Mouse (Mus musculus): Measurements from ENCODE around the gene Cdk8. TPM values are rescaled to one million over a fixed set of nuclear protein-coding genes. Genes with fewer than 3 reads are reported as not detected.

Gene Cdk8
- total RNA-seq, 2 experiments from 2014 or later: 36.1 to 49.3 TPM

GRCm38 (mm10) chr5:146314538-146314937 is 83.5 kb downstream of the Cdk8 start:
- ATAC-seq (replicated peaks; ENCODE audit: poor library complexity, severe bottlenecking): no peak

- no peak for ATAC-seq (replicated peaks; ENCODE audit: poor library complexity, severe bottlenecking)
These were observed 84.4 kb downstream of the Cdk8 start for GRCm38 (mm10) chr5:146315268-146315921.

- ATAC-seq (replicated peaks; ENCODE audit: poor library complexity, severe bottlenecking): no peak
These were observed 85.3 kb downstream of the Cdk8 start for GRCm38 (mm10) chr5:146316316-146316715.

GRCm38 (mm10) chr5:146318051-146318450 is 87.0 kb downstream of the Cdk8 start:
- no peak for ATAC-seq (replicated peaks; ENCODE audit: poor library complexity, severe bottlenecking)

GRCm38 (mm10) chr5:146318461-146318860 is 87.4 kb downstream of the Cdk8 start:
- ATAC-seq (replicated peaks; ENCODE audit: poor library complexity, severe bottlenecking): no peak

- ATAC-seq (replicated peaks; ENCODE audit: poor library complexity, severe bottlenecking): no peak
These were observed 97.9 kb downstream of the Cdk8 start for GRCm38 (mm10) chr5:146328941-146329340.

DNA sequence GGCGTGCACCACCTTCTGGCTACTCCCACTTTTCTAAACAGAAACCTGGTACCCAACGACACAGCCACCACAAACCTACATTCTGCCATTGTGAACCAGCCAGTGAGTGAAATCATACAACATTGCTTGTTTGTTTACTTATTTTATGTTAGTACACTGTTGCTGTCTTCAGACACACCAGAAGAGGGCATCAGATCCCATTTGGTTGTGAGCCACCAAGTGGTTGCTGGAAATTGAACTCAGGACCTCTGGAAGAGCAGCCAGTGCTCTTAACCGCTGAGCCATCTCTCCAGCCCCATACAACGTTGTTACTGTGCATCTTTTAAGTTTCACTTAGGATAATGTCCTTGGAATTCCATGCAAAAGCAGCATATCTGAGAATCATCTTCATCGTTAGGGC is 98.5 kb downstream of the Cdk8 start:
- ATAC-seq (replicated peaks; ENCODE audit: poor library complexity, severe bottlenecking): no peak

DNA sequence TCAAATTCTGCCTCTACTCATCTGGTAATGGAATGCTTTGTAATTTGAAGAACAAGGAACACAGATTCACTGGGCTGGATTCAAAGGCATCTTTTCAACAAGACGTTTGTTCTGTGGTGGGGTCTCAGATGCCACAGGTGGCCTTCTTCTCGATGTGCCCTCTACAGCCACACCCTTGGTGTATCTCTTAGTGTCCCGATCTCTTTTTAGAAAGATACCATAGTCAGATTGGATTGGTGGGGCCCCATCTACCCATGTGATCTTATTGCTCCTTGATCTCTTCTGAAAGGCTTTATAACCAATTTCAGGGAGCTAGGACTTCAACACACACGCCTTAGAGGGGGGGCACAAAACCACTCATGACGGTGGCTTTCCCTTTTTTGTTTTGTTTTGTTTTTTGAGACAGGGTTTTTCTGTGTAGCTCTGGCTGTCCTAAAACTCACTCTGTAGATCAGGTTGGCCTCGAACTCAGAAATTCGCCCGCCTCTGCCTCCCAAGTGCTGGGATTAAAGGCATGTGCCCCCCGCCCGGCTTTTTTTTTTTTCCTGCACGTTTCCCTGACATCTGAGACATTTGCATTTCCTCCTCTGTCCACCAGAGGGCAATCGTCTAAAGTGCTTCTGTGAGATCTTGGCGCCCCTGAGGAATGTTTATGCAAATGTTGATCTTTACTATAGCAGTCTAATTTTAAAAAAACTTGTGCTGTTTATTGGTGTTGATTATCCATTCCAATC is 99.2 kb downstream of the Cdk8 start:
- ATAC-seq (replicated peaks; ENCODE audit: poor library complexity, severe bottlenecking): peak; percentile 77

DNA sequence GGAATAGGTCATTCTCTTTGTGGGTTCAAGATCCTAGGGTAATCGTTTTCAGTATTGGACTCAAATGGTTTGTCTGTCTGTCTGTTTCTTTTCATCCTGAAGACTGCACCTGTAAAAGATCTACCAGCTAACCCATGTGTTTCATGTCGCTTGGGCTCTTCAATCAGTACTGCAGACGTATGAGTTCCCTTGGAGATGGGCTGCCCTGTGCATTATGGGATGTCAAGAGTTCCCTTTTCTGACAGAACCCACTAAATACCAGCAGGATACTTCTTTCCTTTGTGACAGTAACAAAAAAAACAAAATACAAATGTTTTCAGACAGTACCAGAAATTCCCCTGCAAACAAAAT is 99.7 kb downstream of the Cdk8 start:
- ATAC-seq (replicated peaks; ENCODE audit: poor library complexity, severe bottlenecking): no peak

DNA sequence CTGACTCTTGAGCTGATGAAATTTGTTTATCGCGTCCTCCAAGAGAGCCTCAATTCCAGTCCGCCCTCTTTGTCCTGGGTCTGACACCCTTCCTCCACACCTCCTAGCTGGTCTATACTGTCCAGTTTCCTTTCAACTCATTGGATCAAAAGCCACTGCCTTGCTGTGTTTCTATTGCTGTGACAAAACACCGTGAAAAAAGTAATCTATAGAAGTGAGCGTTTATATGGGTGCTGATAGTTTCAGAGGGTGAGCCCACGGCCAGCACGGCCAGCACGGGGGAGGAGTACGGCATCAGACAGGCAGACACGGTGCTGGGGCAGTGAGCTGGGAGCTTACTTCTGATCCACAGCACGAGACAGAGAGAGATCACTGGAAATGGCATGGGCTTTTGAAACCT is 100.1 kb downstream of the Cdk8 start:
- no peak for ATAC-seq (replicated peaks; ENCODE audit: poor library complexity, severe bottlenecking)

- ATAC-seq (replicated peaks; ENCODE audit: poor library complexity, severe bottlenecking): no peak
These were observed 101.5 kb downstream of the Cdk8 start for GRCm38 (mm10) chr5:146332541-146332940.

GRCm38 (mm10) chr5:146334410-146334809 is 103.4 kb downstream of the Cdk8 start:
- ATAC-seq (replicated peaks; ENCODE audit: poor library complexity, severe bottlenecking): no peak

DNA sequence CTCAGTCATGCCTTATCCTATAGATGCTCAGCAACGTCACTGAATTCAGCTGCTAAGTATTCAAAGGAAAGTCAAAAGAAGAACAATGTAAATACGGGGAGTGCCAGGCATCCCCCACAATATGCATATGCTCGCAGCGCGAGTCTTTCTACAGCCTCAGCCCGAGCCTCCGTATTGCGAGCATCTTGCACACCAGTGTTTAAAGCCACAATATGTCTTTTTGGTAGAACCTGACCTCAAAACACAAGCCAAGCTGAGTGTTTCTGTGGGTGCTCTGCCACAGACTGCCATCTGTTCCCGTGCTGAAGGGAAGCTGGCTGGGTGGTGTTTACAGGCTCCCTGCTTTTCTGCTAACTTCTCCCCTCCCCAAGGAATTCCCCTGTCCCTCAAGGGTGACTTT is 107.0 kb downstream of the Cdk8 start:
- ATAC-seq (replicated peaks; ENCODE audit: poor library complexity, severe bottlenecking): no peak

- ATAC-seq (replicated peaks; ENCODE audit: poor library complexity, severe bottlenecking): no peak
These were observed 109.0 kb downstream of the Cdk8 start for GRCm38 (mm10) chr5:146340037-146340436.

DNA sequence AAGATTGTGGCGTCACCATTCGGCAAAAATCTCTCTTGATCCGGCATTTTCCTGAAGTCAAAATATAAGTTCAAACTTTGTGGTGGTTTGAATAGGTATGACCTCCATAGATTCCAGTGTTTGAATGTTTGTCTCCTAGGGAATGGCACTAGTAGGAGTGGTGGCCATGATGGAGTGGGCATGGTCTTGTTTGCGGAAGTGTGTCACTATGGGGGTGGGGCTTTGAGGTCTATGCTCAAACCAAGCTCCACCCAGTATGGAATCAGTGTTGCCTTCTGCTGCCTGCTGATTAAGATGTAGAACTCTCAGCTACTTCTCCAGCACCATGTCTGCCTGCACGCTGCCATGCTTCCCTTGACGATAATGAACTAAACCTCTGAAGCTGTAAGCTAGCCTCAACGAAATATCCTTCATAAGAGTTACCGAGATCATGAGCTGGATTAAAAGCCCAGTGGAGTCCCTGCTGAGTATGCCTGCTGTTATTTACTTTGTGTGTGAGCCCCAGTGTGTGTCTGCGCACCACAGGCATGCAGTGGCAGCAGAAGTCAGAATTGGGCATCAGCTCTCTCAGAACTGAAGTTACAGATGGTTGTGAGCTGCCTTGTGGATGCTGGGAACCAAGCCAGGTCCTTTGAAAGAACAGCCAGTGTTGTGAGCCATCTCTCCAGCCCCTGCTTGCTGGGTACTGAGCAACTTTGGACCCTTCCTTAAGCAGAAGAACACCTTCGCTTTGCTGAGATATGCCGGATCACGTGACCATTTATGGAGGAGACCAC is 114.1 kb downstream of the Cdk8 start:
- no peak for ATAC-seq (replicated peaks; ENCODE audit: poor library complexity, severe bottlenecking)

DNA sequence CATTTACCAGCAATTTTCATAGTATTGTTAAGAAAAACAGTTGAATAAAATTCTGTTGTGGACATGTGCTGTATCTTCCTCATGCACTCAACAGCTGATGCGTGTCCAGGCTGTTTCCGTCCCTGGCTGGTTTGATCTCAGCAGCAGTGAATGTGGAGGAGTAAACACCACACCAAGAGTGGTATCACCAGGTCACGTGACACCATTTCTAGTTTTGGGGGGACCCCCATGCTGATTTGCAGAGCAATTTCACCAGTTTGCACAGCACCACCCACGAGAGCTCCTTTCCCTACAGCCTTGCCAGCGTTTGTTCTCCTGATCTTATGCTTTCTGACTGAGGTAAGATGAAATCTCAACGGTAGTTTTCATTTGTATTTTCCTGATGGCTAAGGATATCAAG is 116.1 kb downstream of the Cdk8 start:
- ATAC-seq (replicated peaks; ENCODE audit: poor library complexity, severe bottlenecking): no peak

DNA sequence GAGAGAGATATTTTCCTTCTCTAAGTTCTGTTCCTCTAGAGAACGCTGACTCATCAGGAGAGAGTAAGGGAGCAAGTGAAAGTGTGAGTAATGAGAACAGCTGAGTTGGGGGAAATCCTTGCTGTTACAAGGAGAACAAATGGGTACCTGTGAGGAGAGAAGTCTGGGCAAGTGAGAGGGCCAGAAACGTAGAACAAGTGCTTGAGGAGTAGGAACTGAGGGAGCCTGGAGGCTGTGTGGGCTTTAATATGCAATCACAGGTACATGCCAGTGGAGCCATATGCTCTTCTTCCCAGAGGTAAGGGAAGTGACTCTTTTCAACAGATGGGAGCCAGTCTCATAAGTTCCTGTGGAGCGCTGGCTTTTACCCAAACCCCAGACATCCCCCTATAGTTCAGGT is 118.2 kb downstream of the Cdk8 start:
- no peak for ATAC-seq (replicated peaks; ENCODE audit: poor library complexity, severe bottlenecking)

- ATAC-seq (replicated peaks; ENCODE audit: poor library complexity, severe bottlenecking): no peak
These were observed 119.8 kb downstream of the Cdk8 start for GRCm38 (mm10) chr5:146350784-146351183.

GRCm38 (mm10) chr5:146352006-146352405 is 121.0 kb downstream of the Cdk8 start:
- no peak for ATAC-seq (replicated peaks; ENCODE audit: poor library complexity, severe bottlenecking)

All from granulocyte monocyte progenitor cell, adult 5-6 weeks (primary cell).